Mouse (Mus musculus) ES-Bruce4 (cell line): Measurements from ENCODE around the gene Pde4dip. TPM values are rescaled to one million over a fixed set of nuclear protein-coding genes. Genes with fewer than 3 reads are reported as not detected.

Source experiments
- H3K27ac ChIP-seq: 2 replicates; pipeline ENCODE4 v1.5.1; 2012; ENCODE audit warnings: low read length, inconsistent platforms; ENCODE audit not compliant: insufficient read depth
- H3K27me3 ChIP-seq: 2 replicates; pipeline ENCODE4 v1.6.1; 2012; ENCODE audit warnings: mild to moderate bottlenecking, low read length, inconsistent platforms; ENCODE audit not compliant: control insufficient read depth, poor library complexity, insufficient read depth, severe bottlenecking
- H3K36me3 ChIP-seq: 2 replicates; pipeline ENCODE4 v1.6.1; 2012; ENCODE audit warnings: inconsistent platforms, mild to moderate bottlenecking, low read length, moderate library complexity; ENCODE audit not compliant: control insufficient read depth, poor library complexity, insufficient read depth, severe bottlenecking
- H3K4me1 ChIP-seq: one replicate; pipeline ENCODE4 v1.8.1; 2011; ENCODE audit warnings: low read length; ENCODE audit not compliant: control insufficient read depth, insufficient read depth
- H3K4me3 ChIP-seq: 2 replicates; pipeline ENCODE4 v1.5.1; 2011; ENCODE audit warnings: low read depth, mild to moderate bottlenecking, low read length
- H3K9ac ChIP-seq: 2 replicates; pipeline ENCODE4 v1.6.1; 2012; ENCODE audit warnings: low read depth, mild to moderate bottlenecking, inconsistent platforms; ENCODE audit not compliant: poor library complexity, severe bottlenecking
- H3K9me3 ChIP-seq: replicated peaks from 2 replicates; pipeline ENCODE4 v1.6.1; 2012; ENCODE audit warnings: mild to moderate bottlenecking, low read length, inconsistent platforms; ENCODE audit not compliant: control insufficient read depth, poor library complexity, insufficient read depth, severe bottlenecking
- CTCF ChIP-seq: IDR thresholded peaks from one replicate; pipeline ENCODE4 v1.8.1; 2011; ENCODE audit warnings: low read depth, low read length
- EP300 ChIP-seq: IDR thresholded peaks from 2 replicates; pipeline ENCODE4 v1.6.1; 2011; ENCODE audit warnings: low read depth, low read length; ENCODE audit not compliant: insufficient read depth
- POLR2A ChIP-seq: IDR thresholded peaks from one replicate; pipeline ENCODE4 v1.8.1; 2011; ENCODE audit warnings: low read length; ENCODE audit not compliant: insufficient read depth
- polyA plus RNA-seq: library from polyadenylated mRNA; stranded (reverse); fragments of >200 nt; gene quantifications from 2 replicates; pipeline ENCODE4 v1.2.4, GENCODE M21; 2011; ENCODE audit warnings: low read depth; ENCODE audit not compliant: missing spikeins, insufficient read depth, insufficient read length

Pde4dip gene
- polyA plus RNA-seq, 1 experiment = 16.8 TPM

- Histone ChIP-seq H3K27ac (no peak overlapping the region), H3K9ac (no peak overlapping the region), H3K4me3 (no peak overlapping the region), H3K27me3 (no peaks in the 10 kb centered on the region; the same call in 1 of the 2 replicates), H3K9me3 (no peaks in the 10 kb centered on the region), H3K36me3 (no peaks in the 10 kb centered on the region), H3K4me1 (no peaks in the 10 kb centered on the region)
- TF ChIP-seq POLR2A = no peak
- no peak for TF ChIP-seq EP300
- no peak for TF ChIP-seq CTCF
Measured at GRCm38 (mm10) chr3:97830122-97830521, 58.4 kb downstream of the Pde4dip start.

GRCm38 (mm10) chr3:97828286-97828685, 60.2 kb downstream of the Pde4dip start:
- Histone ChIP-seq H3K9me3 (no peaks in the 10 kb centered on the region), H3K27ac (no peak overlapping the region), H3K9ac (no peak overlapping the region), H3K27me3 (no peaks in the 10 kb centered on the region; the same call in 1 of the 2 replicates), H3K4me1 (peaks cover 2% of the 10 kb centered on the region), H3K4me3 (no peak overlapping the region), H3K36me3 (no peaks in the 10 kb centered on the region)
- TF ChIP-seq POLR2A = no peak
- no peak for TF ChIP-seq CTCF
- no peak for TF ChIP-seq EP300

GRCm38 (mm10) chr3:97825246-97825645, 63.3 kb downstream of the Pde4dip start:
- H3K27me3 ChIP-seq = no peaks in the 10 kb centered on the region; the same call in 1 of the 2 replicates
- no peaks in the 10 kb centered on the region for H3K36me3 ChIP-seq
- H3K27ac ChIP-seq = no peak overlapping the region
- no peaks in the 10 kb centered on the region for H3K9me3 ChIP-seq
- peaks cover 2% of the 10 kb centered on the region for H3K4me1 ChIP-seq
- TF ChIP-seq EP300 (no peak), POLR2A (no peak), CTCF (no peak)
- no peak overlapping the region for H3K9ac ChIP-seq
- no peak overlapping the region for H3K4me3 ChIP-seq

GRCm38 (mm10) chr3:97824744-97825143, 63.8 kb downstream of the Pde4dip start:
- H3K4me1 ChIP-seq = peaks cover 2% of the 10 kb centered on the region
- H3K4me3 ChIP-seq = 0 out of 2 replicates have a peak overlapping the region, but pooled peaks have one; percentile 4
- no peaks in the 10 kb centered on the region for H3K36me3 ChIP-seq
- no peaks in the 10 kb centered on the region; the same call in 1 of the 2 replicates for H3K27me3 ChIP-seq
- TF ChIP-seq EP300 = no peak
- TF ChIP-seq POLR2A = no peak
- TF ChIP-seq CTCF = no peak
- H3K27ac ChIP-seq = no peak overlapping the region
- H3K9ac ChIP-seq = no peak overlapping the region
- H3K9me3 ChIP-seq = no peaks in the 10 kb centered on the region

- peak overlapping the region; percentile 44 for H3K4me3 ChIP-seq
- peaks cover 2% of the 10 kb centered on the region for H3K4me1 ChIP-seq
- H3K27me3 ChIP-seq = no peaks in the 10 kb centered on the region; the same call in 1 of the 2 replicates
- no peaks in the 10 kb centered on the region for H3K36me3 ChIP-seq
- TF ChIP-seq CTCF = no peak
- no peak for TF ChIP-seq EP300
- no peak for TF ChIP-seq POLR2A
- no peak overlapping the region for H3K9ac ChIP-seq
- no peak overlapping the region for H3K27ac ChIP-seq
- H3K9me3 ChIP-seq = no peaks in the 10 kb centered on the region
Measured at GRCm38 (mm10) chr3:97824011-97824711, 64.3 kb downstream of the Pde4dip start.

GRCm38 (mm10) chr3:97823438-97823837, 65.1 kb downstream of the Pde4dip start:
- Histone ChIP-seq H3K27ac (no peak overlapping the region), H3K9me3 (no peaks in the 10 kb centered on the region), H3K9ac (no peak overlapping the region), H3K4me3 (peak overlapping the region; percentile 28; the same call in 1 of the 2 replicates), H3K4me1 (peaks cover 2% of the 10 kb centered on the region), H3K36me3 (no peaks in the 10 kb centered on the region), H3K27me3 (no peaks in the 10 kb centered on the region; the same call in 1 of the 2 replicates)
- no peak for TF ChIP-seq CTCF
- TF ChIP-seq POLR2A = no peak
- TF ChIP-seq EP300 = no peak
